ENCODE assay signal across 22 mouse cellular contexts in the genomic region with DNA sequence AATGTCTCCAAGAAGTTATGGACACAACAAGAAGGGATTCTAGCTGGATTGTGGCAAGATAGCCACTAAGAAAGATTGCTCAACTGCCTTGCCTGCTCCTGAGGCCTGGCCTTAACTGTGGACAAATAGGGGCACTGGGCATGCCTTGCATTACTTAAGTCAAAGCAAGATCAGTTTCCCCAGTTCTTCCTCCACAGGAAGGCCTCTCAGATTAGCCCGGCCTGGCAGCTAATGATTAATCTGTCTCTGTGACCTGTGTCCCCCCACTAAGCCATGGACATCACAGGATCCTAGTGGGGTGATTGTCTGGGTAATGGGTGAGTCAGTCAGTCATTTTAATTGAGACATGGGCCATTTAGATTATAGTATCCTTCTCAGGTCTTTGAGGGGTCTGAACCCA. TPM values are rescaled to one million over a fixed set of nuclear protein-coding genes. Genes with fewer than 3 reads are reported as not detected.
DNase-seq lines count a peak whose midpoint lies in the region; ATAC-seq and TF ChIP-seq lines count a peak whose summit lies in the region.
"Had no signal": no experiment of that assay in that cellular context is flagged by ENCODE, and none has a peak within 500 bp of the region (broad histone marks: within the 10 kb centered on the region; RNA-seq: fewer than 3 reads in every experiment).

No protein-coding gene starts in this region.

- WGBS in kidney, adult 2 months: 40% methylated on average over 1 of the region's 1 CpGs
- WGBS in kidney, embryonic 15.5 days: 42% methylated on average over 1 of the region's 1 CpGs
- WGBS in lung, embryonic 16.5 days: 37% methylated on average over 1 of the region's 1 CpGs

- no peaks in the 10 kb centered on the region for H3K9me3 ChIP-seq in kidney, embryonic 15.5 days (replicated peaks)
- H3K9me3 ChIP-seq in lung, embryonic 16.5 days (ENCODE audit: control insufficient read depth, low read length): no peaks in the 10 kb centered on the region
- H3K9me3 ChIP-seq: embryonic facial prominence, embryonic 13.5 days; forebrain, embryonic 12.5 days; hindbrain, embryonic 13.5 days; midbrain, embryonic 12.5 days had no signal

- H3K36me3 ChIP-seq in kidney, adult 2 months (ENCODE audit: control insufficient read depth, insufficient read depth, low read length): no peaks in the 10 kb centered on the region
- no peaks in the 10 kb centered on the region for H3K36me3 ChIP-seq in kidney, embryonic 15.5 days
- no peaks in the 10 kb centered on the region for H3K36me3 ChIP-seq in lung, embryonic 16.5 days (ENCODE audit: control insufficient read depth, insufficient read depth, low read length)
- H3K36me3 ChIP-seq: embryonic facial prominence, embryonic 13.5 days; forebrain, embryonic 12.5 days; hindbrain, embryonic 13.5 days; midbrain, embryonic 12.5 days had no signal

- no peak for TF ChIP-seq POLR2A in kidney, adult 2 months (IDR thresholded peaks at IDR 0.05; ENCODE audit: low read depth, low read length)

- no peak overlapping the region for H3K4me3 ChIP-seq in kidney, adult 2 months (ENCODE audit: insufficient read depth, low read depth, low read length)
- no peak overlapping the region for H3K4me3 ChIP-seq in kidney, embryonic 15.5 days (replicated peaks)
- H3K4me3 ChIP-seq in lung, embryonic 16.5 days (ENCODE audit: low read length): no peak overlapping the region
- H3K4me3 ChIP-seq: embryonic facial prominence, embryonic 13.5 days; erythroblast, embryonic 14.5 days; forebrain, embryonic 12.5 days; hindbrain, embryonic 13.5 days; midbrain, embryonic 12.5 days had no signal

- no peak overlapping the region for H3K27ac ChIP-seq in kidney, adult 2 months (ENCODE audit: insufficient read depth, low read depth, low read length)
- H3K27ac ChIP-seq in kidney, embryonic 15.5 days: no peak overlapping the region
- peak overlapping the region; percentile 74 for H3K27ac ChIP-seq in lung, embryonic 16.5 days (ENCODE audit: low read length)
- H3K27ac ChIP-seq: embryonic facial prominence, embryonic 13.5 days; forebrain, embryonic 12.5 days; hindbrain, embryonic 13.5 days; liver, embryonic 14.5 days; macrophage; midbrain, embryonic 12.5 days had no signal

- H3K4me2 ChIP-seq in kidney, embryonic 15.5 days: no peak overlapping the region
- H3K4me2 ChIP-seq in lung, embryonic 16.5 days (ENCODE audit: low read depth, low read length): no peak overlapping the region
- H3K4me2 ChIP-seq: embryonic facial prominence, embryonic 13.5 days; forebrain, embryonic 12.5 days; hindbrain, embryonic 13.5 days; midbrain, embryonic 12.5 days had no signal

- peaks cover 5% of the 10 kb centered on the region; the same call in 1 of the 2 replicates for H3K4me1 ChIP-seq in kidney, adult 2 months (ENCODE audit: control insufficient read depth, insufficient read depth, low read length)
- H3K4me1 ChIP-seq in kidney, embryonic 15.5 days: 0 out of 2 replicates have a peak, but pooled peaks cover 4% of the 10 kb centered on the region
- peaks cover 14% of the 10 kb centered on the region; the same call in 1 of the 2 replicates for H3K4me1 ChIP-seq in lung, embryonic 16.5 days (replicated peaks; ENCODE audit: control insufficient read depth, insufficient read depth, low read length)
- H3K4me1 ChIP-seq: embryonic facial prominence, embryonic 13.5 days; hindbrain, embryonic 13.5 days; midbrain, embryonic 12.5 days had no signal

- no peak for ATAC-seq in kidney, embryonic 15.5 days (replicated peaks; ENCODE audit: low FRiP score)
- no peak for ATAC-seq in lung, embryonic 16.5 days (ENCODE audit: low read depth)

- peak; percentile 53 for DNase-seq in kidney, adult 2 months
- no peak for DNase-seq in lung, postnatal 10 days
- DNase-seq in thymus, postnatal 4 days: peak; percentile 13
- no peak for DNase-seq in thymus, postnatal 10 days (ENCODE audit: low spot score in 2 of 2)
- DNase-seq in cerebellum, adult 9-11 months: no peak
- DNase-seq: embryo, embryonic 11 days; gastrocnemius, postnatal 10 days had no signal

- TF ChIP-seq CTCF in kidney, adult 2 months (conservative IDR thresholded peaks at IDR 0.05; ENCODE audit: insufficient read depth, insufficient read length, low read depth, low read length): no peak

- no peak overlapping the region for H3K9ac ChIP-seq in kidney, embryonic 15.5 days
- no peak overlapping the region for H3K9ac ChIP-seq in lung, embryonic 16.5 days (ENCODE audit: low read length)
- H3K9ac ChIP-seq: embryonic facial prominence, embryonic 13.5 days; forebrain, embryonic 12.5 days; hindbrain, embryonic 13.5 days; liver, embryonic 14.5 days; midbrain, embryonic 12.5 days had no signal

- no peaks in the 10 kb centered on the region for H3K27me3 ChIP-seq in kidney, adult 2 months (replicated peaks; ENCODE audit: control insufficient read depth, insufficient read depth, low read length)
- H3K27me3 ChIP-seq in kidney, embryonic 15.5 days: no peaks in the 10 kb centered on the region
- H3K27me3 ChIP-seq in lung, embryonic 16.5 days (ENCODE audit: control insufficient read depth, insufficient read depth, low read depth, low read length): no peaks in the 10 kb centered on the region
- H3K27me3 ChIP-seq: embryonic facial prominence, embryonic 13.5 days; forebrain, embryonic 12.5 days; hindbrain, embryonic 13.5 days; midbrain, embryonic 12.5 days had no signal

RNA-seq across cellular contexts. Expression of a gene that starts 29.3 kb away (rescaled TPM):
- 0.03 and 0.11 TPM in 2 replicates for polyA plus RNA-seq in kidney, adult 2 months (2012; rRNA removed)
- 0.09 TPM in 1 of 2 replicates, not detected in the other for polyA plus RNA-seq in kidney, embryonic 15.5 days (2015; fragmentation: Nextera tagmentation; extraction: Ambion mirVana)
- polyA plus RNA-seq in lung, embryonic 16.5 days (2015; fragmentation: Nextera tagmentation; extraction: Ambion mirVana): 0.29 and 0.33 TPM in 2 replicates
- polyA plus RNA-seq: activated CD4-positive, CD25-positive, alpha-beta regulatory T cell, adult 4 months; C2C12; cerebellum, adult 2 months; embryonic facial prominence, embryonic 13.5 days; forebrain, embryonic 12.5 days; heart, embryonic 14.5 days; hindbrain, embryonic 13.5 days; midbrain, embryonic 12.5 days had no signal

RNA-seq across cellular contexts. Expression of a gene that starts 29.4 kb away (rescaled TPM):
- polyA plus RNA-seq in kidney, adult 2 months (2012; rRNA removed): 0.23 TPM in 1 of 2 replicates, not detected in the other
- polyA plus RNA-seq in kidney, embryonic 15.5 days (2015; fragmentation: Nextera tagmentation; extraction: Ambion mirVana): not detected in 2 replicates
- polyA plus RNA-seq in lung, embryonic 16.5 days (2015; fragmentation: Nextera tagmentation; extraction: Ambion mirVana): not detected in 2 replicates
- polyA plus RNA-seq: activated CD4-positive, CD25-positive, alpha-beta regulatory T cell, adult 4 months; C2C12; cerebellum, adult 2 months; embryonic facial prominence, embryonic 13.5 days; erythroblast, embryonic 14.5 days; forebrain, embryonic 12.5 days; heart, embryonic 14.5 days; hindbrain, embryonic 13.5 days; limb, embryonic 14.5 days; liver, embryonic 14.5 days; macrophage; midbrain, embryonic 12.5 days; neural tube, embryonic 11.5 days had no signal

RNA-seq across cellular contexts. Expression of a gene that starts 31.9 kb away (rescaled TPM):
- polyA plus RNA-seq in kidney, adult 2 months (2012; rRNA removed): 0.10 and 0.50 TPM in 2 replicates
- 0.15 and 0.16 TPM in 2 replicates for polyA plus RNA-seq in kidney, embryonic 15.5 days (2015; fragmentation: Nextera tagmentation; extraction: Ambion mirVana)
- 0.23 and 0.36 TPM in 2 replicates for polyA plus RNA-seq in lung, embryonic 16.5 days (2015; fragmentation: Nextera tagmentation; extraction: Ambion mirVana)
- polyA plus RNA-seq: C2C12; cerebellum, adult 2 months; erythroblast, embryonic 14.5 days; hindbrain, embryonic 13.5 days; midbrain, embryonic 12.5 days; neural tube, embryonic 11.5 days had no signal

RNA-seq across cellular contexts. Expression of a gene that starts 35.4 kb away (rescaled TPM):
- 0.45 and 1.6 TPM in 2 replicates for polyA plus RNA-seq in kidney, adult 2 months (2012; rRNA removed)
- polyA plus RNA-seq in kidney, embryonic 15.5 days (2015; fragmentation: Nextera tagmentation; extraction: Ambion mirVana): 0.68 TPM in 2 replicates
- polyA plus RNA-seq in lung, embryonic 16.5 days (2015; fragmentation: Nextera tagmentation; extraction: Ambion mirVana): 0.79 and 0.87 TPM in 2 replicates
- polyA plus RNA-seq: C2C12; erythroblast, embryonic 14.5 days had no signal

Comparison
In these comparisons a context has a peak if more than half of its experiments do, and no peak if none do; other contexts are left out.
1. DNase-seq: peak in kidney, adult 2 months (single experiment) and thymus, postnatal 4 days (single experiment); none in lung, postnatal 10 days (single experiment), thymus, postnatal 10 days (0 of 2) and cerebellum, adult 9-11 months (single experiment).